Mouse (Mus musculus) cerebellum, postnatal 14 days (tissue): ENCODE results near the gene Cdk9.

ENCODE experiments used
- DNase-seq, 2 experiments: peaks; one replicate each; pipeline ENCODE4 v3.0.0; 2021; ENCODE audit warnings: mixed read lengths in 2 of 2

The Cdk9 gene

GRCm38 (mm10) chr2:32673176-32673917 is 39.5 kb downstream of the Cdk9 start:
- DNase-seq, result no peak

GRCm38 (mm10) chr2:32671907-32672595 is 40.8 kb downstream of the Cdk9 start:
- no peak for DNase-seq

- DNase-seq, result no peak
Observed at GRCm38 (mm10) chr2:32671147-32671546, 41.7 kb downstream of the Cdk9 start.

GRCm38 (mm10) chr2:32669876-32670275 is 43.0 kb downstream of the Cdk9 start:
- DNase-seq, result no peak

GRCm38 (mm10) chr2:32668176-32668575 is 44.7 kb downstream of the Cdk9 start:
- DNase-seq, result no peak

- no peak for DNase-seq
Observed at GRCm38 (mm10) chr2:32667775-32668174, 45.1 kb downstream of the Cdk9 start.

- no peak for DNase-seq
Observed at GRCm38 (mm10) chr2:32665853-32666252, 47.0 kb downstream of the Cdk9 start.

- DNase-seq, result no peak
Observed at GRCm38 (mm10) chr2:32665345-32665744, 47.5 kb downstream of the Cdk9 start.

GRCm38 (mm10) chr2:32662291-32662690 is 50.6 kb downstream of the Cdk9 start:
- DNase-seq, result no peak

GRCm38 (mm10) chr2:32661509-32662107 is 51.3 kb downstream of the Cdk9 start:
- DNase-seq, result no peak

GRCm38 (mm10) chr2:32658873-32659272 is 54.0 kb downstream of the Cdk9 start:
- no peak for DNase-seq

- no peak for DNase-seq
Observed at GRCm38 (mm10) chr2:32655826-32656225, 57.0 kb downstream of the Cdk9 start.
